Mouse (Mus musculus): ENCODE measurements around the gene Gm21969.

DNA sequence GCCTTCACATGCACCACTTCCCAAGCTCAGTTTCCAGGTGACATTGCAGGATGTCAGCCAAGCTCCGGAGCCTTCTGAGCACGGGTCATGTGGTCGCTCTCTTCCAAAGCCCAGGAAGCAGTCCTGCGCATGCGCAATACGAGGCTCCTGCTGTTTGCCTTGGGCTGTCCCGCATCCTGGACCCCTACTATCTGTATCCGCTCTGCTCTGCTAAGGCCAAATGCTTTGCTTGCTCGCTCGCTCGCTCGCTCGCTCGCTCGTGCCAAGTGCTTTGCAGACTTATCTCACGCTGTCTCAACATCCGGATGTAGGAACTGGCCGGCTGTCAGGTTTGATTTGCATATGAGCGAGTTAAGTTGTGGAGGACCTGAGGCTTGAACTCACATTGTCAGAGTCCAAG, 47.0 kb upstream of the Gm21969 start:
- TF ChIP-seq CTCF (IDR thresholded peaks at IDR 0.05; ENCODE audit: control insufficient read depth, insufficient read depth, low read length) (no peak), POLR2A (IDR thresholded peaks at IDR 0.05; ENCODE audit: borderline replicate concordance, control insufficient read depth, low read depth, low read length) (no peak)

All from bone marrow, adult 2 months (tissue).